In the genomic region with DNA sequence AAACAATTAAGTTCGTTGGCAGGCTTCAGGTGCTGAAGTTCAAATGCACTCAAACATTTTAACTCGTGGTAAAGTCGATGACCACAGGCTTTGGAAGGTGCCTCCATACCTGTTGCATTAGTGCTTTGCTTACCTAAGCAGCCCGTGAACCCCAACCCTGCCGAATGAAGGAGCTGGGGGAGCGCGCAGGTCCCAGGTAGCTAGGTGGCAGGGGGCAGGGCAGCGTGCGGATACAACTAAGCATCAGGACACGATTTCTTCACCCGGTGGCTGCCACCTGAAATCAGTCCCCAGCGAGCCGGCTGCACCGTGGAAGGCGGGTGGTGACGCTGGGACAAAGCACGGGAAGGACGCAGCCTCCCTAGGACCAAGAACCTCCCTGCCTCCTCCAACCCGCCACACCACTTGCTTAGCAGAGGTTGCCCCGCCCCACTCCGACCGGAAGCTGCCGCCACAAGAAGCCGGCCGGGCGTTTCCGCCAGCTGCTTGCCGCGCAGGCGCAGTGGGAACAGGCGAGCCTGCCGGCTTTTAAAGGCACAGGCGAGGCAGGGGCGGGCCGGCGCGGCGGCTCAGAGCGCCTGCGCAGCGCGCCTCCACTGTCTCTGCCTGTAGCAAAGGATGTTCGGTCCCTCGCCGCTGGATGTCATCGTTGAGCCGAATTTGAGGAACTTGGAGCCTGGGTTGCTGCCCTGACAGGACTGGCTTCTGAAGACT, we compare ENCODE assay signal across 8 mouse cellular contexts. TPM values are rescaled to one million over a fixed set of nuclear protein-coding genes. Genes with fewer than 3 reads are reported as not detected.
DNase-seq lines count a peak whose midpoint lies in the region; ATAC-seq and TF ChIP-seq lines count a peak whose summit lies in the region.

No protein-coding gene starts in this region.

- ATAC-seq in forebrain, embryonic 12.5 days (ENCODE audit: low FRiP score): peak; percentile 95
- peak; percentile 96 for ATAC-seq in heart, postnatal 0 days (ENCODE audit: insufficient read depth, low read depth)
- peak; percentile 91 for ATAC-seq in liver, embryonic 16.5 days (ENCODE audit: low read depth)
- peak; percentile 95 for ATAC-seq in neural tube, embryonic 13.5 days (ENCODE audit: low read depth)

- TF ChIP-seq CTCF in E14TG2a.4 (conservative IDR thresholded peaks at IDR 0.05; ENCODE audit: low read length): no peak
- TF ChIP-seq CTCF in heart, postnatal 0 days (IDR thresholded peaks at IDR 0.05; ENCODE audit: low read depth): peak; percentile 79
- peak; percentile 50; the same call in 1 of the 2 replicates for TF ChIP-seq CTCF in testis, adult 2 months (IDR thresholded peaks at IDR 0.05; ENCODE audit: control insufficient read depth, insufficient read depth, insufficient replicate concordance, low read depth, low read length)

- H3K27me3 ChIP-seq in E14TG2a.4 (ENCODE audit: insufficient read depth, low read length): no peaks in the 10 kb centered on the region
- no peaks in the 10 kb centered on the region for H3K27me3 ChIP-seq in forebrain, embryonic 12.5 days
- no peaks in the 10 kb centered on the region for H3K27me3 ChIP-seq in heart, postnatal 0 days (ENCODE audit: control insufficient read depth, insufficient read depth, low read length)
- no peaks in the 10 kb centered on the region for H3K27me3 ChIP-seq in liver, embryonic 16.5 days (ENCODE audit: control insufficient read depth, insufficient read depth, low read depth, low read length)
- no peaks in the 10 kb centered on the region for H3K27me3 ChIP-seq in neural tube, embryonic 13.5 days
- no peaks in the 10 kb centered on the region for H3K27me3 ChIP-seq in testis, adult 2 months (ENCODE audit: control insufficient read depth, insufficient read depth, low read length)

- peak; percentile 84 for TF ChIP-seq POLR2A in testis, adult 2 months (IDR thresholded peaks at IDR 0.05; ENCODE audit: control insufficient read depth, low read depth, low read length)

- H3K4me3 ChIP-seq in E14TG2a.4 (replicated peaks; ENCODE audit: low read length): peak overlapping the region; percentile 92
- peak overlapping the region; percentile 74 for H3K4me3 ChIP-seq in forebrain, embryonic 12.5 days (replicated peaks)
- H3K4me3 ChIP-seq in heart, postnatal 0 days (ENCODE audit: low read depth, low read length): peak overlapping the region; percentile 72
- H3K4me3 ChIP-seq in liver, embryonic 16.5 days (ENCODE audit: low read depth, low read length): peak overlapping the region; percentile 76
- H3K4me3 ChIP-seq in neural tube, embryonic 13.5 days: peak overlapping the region; percentile 83
- H3K4me3 ChIP-seq in testis, adult 2 months (ENCODE audit: control insufficient read depth, low read depth, low read length): peak overlapping the region; percentile 94

- peaks cover 34% of the 10 kb centered on the region for H3K4me1 ChIP-seq in E14TG2a.4 (replicated peaks; ENCODE audit: low read depth, low read length)
- peaks cover 33% of the 10 kb centered on the region for H3K4me1 ChIP-seq in forebrain, embryonic 12.5 days
- H3K4me1 ChIP-seq in heart, postnatal 0 days (ENCODE audit: control insufficient read depth, insufficient read depth): peaks cover 23% of the 10 kb centered on the region
- H3K4me1 ChIP-seq in liver, embryonic 16.5 days (ENCODE audit: control insufficient read depth, low read depth, low read length): peaks cover 20% of the 10 kb centered on the region
- peaks cover 46% of the 10 kb centered on the region for H3K4me1 ChIP-seq in neural tube, embryonic 13.5 days (replicated peaks)
- peaks cover 9% of the 10 kb centered on the region for H3K4me1 ChIP-seq in testis, adult 2 months (ENCODE audit: control insufficient read depth, insufficient read depth, low read length)

- WGBS in forebrain, embryonic 12.5 days: 1% methylated on average over 44 of the region's 47 CpGs
- WGBS in heart, postnatal 0 days: under 1% methylated on average over 46 of the region's 47 CpGs
- under 1% methylated on average over 47 of the region's 47 CpGs for WGBS in liver, embryonic 16.5 days (ENCODE audit: insufficient replicate concordance)
- WGBS in neural tube, embryonic 13.5 days: under 1% methylated on average over 47 of the region's 47 CpGs

- peaks cover 26% of the 10 kb centered on the region for H3K36me3 ChIP-seq in E14TG2a.4 (ENCODE audit: insufficient read depth, low read length)
- peaks cover 26% of the 10 kb centered on the region for H3K36me3 ChIP-seq in forebrain, embryonic 12.5 days (replicated peaks)
- peaks cover 25% of the 10 kb centered on the region for H3K36me3 ChIP-seq in heart, postnatal 0 days (replicated peaks; ENCODE audit: control insufficient read depth, insufficient read depth, low read length)
- H3K36me3 ChIP-seq in liver, embryonic 16.5 days (ENCODE audit: control insufficient read depth, insufficient read depth): no peaks in the 10 kb centered on the region; the same call in none of the 2 replicates
- H3K36me3 ChIP-seq in neural tube, embryonic 13.5 days: peaks cover 25% of the 10 kb centered on the region
- H3K36me3 ChIP-seq in testis, adult 2 months (ENCODE audit: control insufficient read depth, insufficient read depth, low read length): peaks cover 2% of the 10 kb centered on the region; the same call in 1 of the 2 replicates

- peak overlapping the region; percentile 46; the same call in 1 of the 2 replicates for H3K27ac ChIP-seq in forebrain, embryonic 12.5 days
- peak overlapping the region; percentile 49; the same call in 1 of the 2 replicates for H3K27ac ChIP-seq in heart, postnatal 0 days (ENCODE audit: low read depth)
- H3K27ac ChIP-seq in liver, embryonic 16.5 days (ENCODE audit: low read length): 0 out of 2 replicates have a peak overlapping the region, but pooled peaks have one; percentile 31
- H3K27ac ChIP-seq in neural tube, embryonic 13.5 days (replicated peaks): peak overlapping the region; percentile 61; the same call in 1 of the 2 replicates
- H3K27ac ChIP-seq in testis, adult 2 months (ENCODE audit: control insufficient read depth, insufficient read depth, low read depth, low read length): peak overlapping the region; percentile 40; the same call in 1 of the 2 replicates

- H3K4me2 ChIP-seq in forebrain, embryonic 12.5 days: peak overlapping the region; percentile 63
- H3K4me2 ChIP-seq in heart, postnatal 0 days (ENCODE audit: low read depth, low read length): peak overlapping the region; percentile 77
- peak overlapping the region; percentile 90 for H3K4me2 ChIP-seq in liver, embryonic 16.5 days (ENCODE audit: low read depth, low read length)
- H3K4me2 ChIP-seq in neural tube, embryonic 13.5 days: peak overlapping the region; percentile 66

- H3K9me3 ChIP-seq in E14TG2a.4 (ENCODE audit: low read length): no peaks in the 10 kb centered on the region
- no peaks in the 10 kb centered on the region for H3K9me3 ChIP-seq in forebrain, embryonic 12.5 days
- H3K9me3 ChIP-seq in heart, postnatal 0 days (replicated peaks; ENCODE audit: control insufficient read depth, low read length): no peaks in the 10 kb centered on the region
- no peaks in the 10 kb centered on the region for H3K9me3 ChIP-seq in liver, embryonic 16.5 days (replicated peaks; ENCODE audit: control insufficient read depth, low read length)
- H3K9me3 ChIP-seq in neural tube, embryonic 13.5 days: no peaks in the 10 kb centered on the region

- DNase-seq in c-Kit-positive CD71-positive TER-119-positive erythroid progenitor cells, embryonic 14.5 days (ENCODE audit: low spot score): peak; percentile 96
- peak; percentile 98 for DNase-seq in heart, postnatal 0 days (ENCODE audit: low spot score)
- peak; percentile 98 to 99 for DNase-seq in kidney, postnatal 4 days

- peak overlapping the region; percentile 62 for H3K9ac ChIP-seq in forebrain, embryonic 12.5 days
- H3K9ac ChIP-seq in heart, postnatal 0 days (replicated peaks; ENCODE audit: low read depth, low read length): peak overlapping the region; percentile 56
- H3K9ac ChIP-seq in liver, embryonic 16.5 days (ENCODE audit: low read depth, low read length): peak overlapping the region; percentile 73
- H3K9ac ChIP-seq in neural tube, embryonic 13.5 days: peak overlapping the region; percentile 77

- TF ChIP-seq EP300 in heart, postnatal 0 days (IDR thresholded peaks at IDR 0.05; ENCODE audit: low read depth): no peak

RNA-seq across cellular contexts. Expression of a gene that starts 1.4 kb away (rescaled TPM):
- 9.9 and 10.4 TPM in 2 replicates for polyA plus RNA-seq in forebrain, embryonic 12.5 days (2016; fragmentation: Nextera tagmentation; extraction: Ambion mirVana)
- 0.11 and 1.9 TPM in 2 replicates for total RNA-seq in heart, postnatal 0 days (2014; rRNA removed; ENCODE audit: low replicate concordance)
- 3.4 and 3.8 TPM in 2 replicates for polyA plus RNA-seq in heart, postnatal 0 days (2015; fragmentation: Nextera tagmentation; extraction: Ambion mirVana)
- 0.81 and 0.90 TPM in 2 replicates for polyA plus RNA-seq in liver, embryonic 16.5 days (2015; fragmentation: Nextera tagmentation; extraction: Ambion mirVana)
- 11.2 and 11.5 TPM in 2 replicates for polyA plus RNA-seq in neural tube, embryonic 13.5 days (2015; fragmentation: Nextera tagmentation; extraction: Ambion mirVana)
- polyA plus RNA-seq in testis, adult 2 months (2012; rRNA removed): 7.5 and 9.0 TPM in 2 replicates

RNA-seq across cellular contexts. Expression of a gene that starts 1.5 kb away (rescaled TPM):
- 20.9 and 21.2 TPM in 2 replicates for polyA plus RNA-seq in forebrain, embryonic 12.5 days (2016; fragmentation: Nextera tagmentation; extraction: Ambion mirVana)
- total RNA-seq in heart, postnatal 0 days (2014; rRNA removed; ENCODE audit: low replicate concordance): 15.2 and 19.9 TPM in 2 replicates
- polyA plus RNA-seq in heart, postnatal 0 days (2015; fragmentation: Nextera tagmentation; extraction: Ambion mirVana): 10.3 and 11.5 TPM in 2 replicates
- polyA plus RNA-seq in liver, embryonic 16.5 days (2015; fragmentation: Nextera tagmentation; extraction: Ambion mirVana): 4.2 and 4.4 TPM in 2 replicates
- polyA plus RNA-seq in neural tube, embryonic 13.5 days (2015; fragmentation: Nextera tagmentation; extraction: Ambion mirVana): 13.3 and 15.0 TPM in 2 replicates
- 1.8 and 2.2 TPM in 2 replicates for polyA plus RNA-seq in testis, adult 2 months (2012; rRNA removed)

RNA-seq across cellular contexts. Expression of a gene that starts 30.2 kb away (rescaled TPM):
- polyA plus RNA-seq in forebrain, embryonic 12.5 days (2016; fragmentation: Nextera tagmentation; extraction: Ambion mirVana): 0.18 and 0.23 TPM in 2 replicates
- 6.2 TPM in 1 of 2 replicates, not detected in the other for total RNA-seq in heart, postnatal 0 days (2014; rRNA removed; ENCODE audit: low replicate concordance)
- polyA plus RNA-seq in heart, postnatal 0 days (2015; fragmentation: Nextera tagmentation; extraction: Ambion mirVana): 0.36 and 0.47 TPM in 2 replicates
- polyA plus RNA-seq in liver, embryonic 16.5 days (2015; fragmentation: Nextera tagmentation; extraction: Ambion mirVana): 0.61 and 0.78 TPM in 2 replicates
- polyA plus RNA-seq in neural tube, embryonic 13.5 days (2015; fragmentation: Nextera tagmentation; extraction: Ambion mirVana): 2.3 and 3.0 TPM in 2 replicates
- polyA plus RNA-seq in testis, adult 2 months (2012; rRNA removed): 0.48 and 0.81 TPM in 2 replicates

Comparison
In these comparisons a context has a peak if more than half of its experiments do, and no peak if none do; other contexts are left out.
1. Peak in every context shown above with its lines: DNase-seq, ATAC-seq, H3K4me3 ChIP-seq and H3K27ac ChIP-seq.